Mouse (Mus musculus) forebrain, embryonic 14.5 days (tissue): Measurements from ENCODE around the gene Mafg. TPM values are rescaled to one million over a fixed set of nuclear protein-coding genes. Genes with fewer than 3 reads are reported as not detected.

Source experiments
- ATAC-seq: fragments of 200-750 bp; cut with Nextera tagmentation; 2 replicates; pipeline ENCODE4 v1.8.0; 2017; ENCODE audit warnings: mild to moderate bottlenecking, moderate library complexity
- DNase-seq: peaks from one replicate; pipeline ENCODE4 v3.0.0-alpha.2; 2015; ENCODE audit warnings: low spot score
- H3K27ac ChIP-seq: fragments of 300-500 bp; sonication (generic); 2 replicates; pipeline ENCODE4 v1.5.1; 2014; ENCODE audit warnings: low read depth, mild to moderate bottlenecking, control low read depth, low read length, moderate library complexity
- H3K27me3 ChIP-seq: fragments of 300-500 bp; sonication (generic); replicated peaks from 2 replicates; pipeline ENCODE4 v1.6.1; 2014; ENCODE audit warnings: low read length, control low read depth, mixed read lengths; ENCODE audit not compliant: control insufficient read depth, insufficient read depth
- H3K36me3 ChIP-seq: fragments of 300-500 bp; sonication (generic); 2 replicates; pipeline ENCODE4 v1.6.1; 2014; ENCODE audit warnings: low read length, control low read depth; ENCODE audit not compliant: control insufficient read depth, insufficient read depth
- H3K4me1 ChIP-seq: fragments of 300-500 bp; sonication (generic); 2 replicates; pipeline ENCODE4 v1.6.1; 2014; ENCODE audit warnings: antibody characterized with exemption, low read length, control low read depth; ENCODE audit not compliant: control insufficient read depth, insufficient read depth
- H3K4me2 ChIP-seq: fragments of 300-500 bp; sonication (generic); 2 replicates; pipeline ENCODE4 v1.6.1; 2014; ENCODE audit warnings: mild to moderate bottlenecking, control low read depth, low read length
- H3K4me3 ChIP-seq: fragments of 300-500 bp; sonication (generic); 2 replicates; pipeline ENCODE4 v1.5.1; 2014; ENCODE audit warnings: low read depth, low read length, control low read depth
- H3K9ac ChIP-seq: fragments of 300-500 bp; sonication (generic); 2 replicates; pipeline ENCODE4 v1.6.1; 2014; ENCODE audit warnings: mild to moderate bottlenecking, low read length, control low read depth, moderate library complexity
- H3K9me3 ChIP-seq: fragments of 300-500 bp; sonication (generic); replicated peaks from 2 replicates; pipeline ENCODE4 v1.6.1; 2016; ENCODE audit warnings: low read length, control low read depth, mixed read lengths; ENCODE audit not compliant: control insufficient read depth
- WGBS: fragments of 180-500 bp; shearing (Covaris S2); extraction: QIAGEN DNeasy Blood & Tissue Kit; methylation state at CpG from one replicate; pipeline ENCODE4 v1.1.7; 2014; 5-methylcytosine and 5-hydroxymethylcytosine counted together
- polyA plus RNA-seq: library from polyadenylated mRNA; unstranded; fragments of >200 nt; fragmentation: Nextera tagmentation; extraction: Ambion mirVana; gene quantifications from 2 replicates; pipeline ENCODE4 v1.2.1, GENCODE M21; 2014

Gene Mafg
- polyA plus RNA-seq, 1 experiment from 2014 or later = 20.0 TPM

DNA sequence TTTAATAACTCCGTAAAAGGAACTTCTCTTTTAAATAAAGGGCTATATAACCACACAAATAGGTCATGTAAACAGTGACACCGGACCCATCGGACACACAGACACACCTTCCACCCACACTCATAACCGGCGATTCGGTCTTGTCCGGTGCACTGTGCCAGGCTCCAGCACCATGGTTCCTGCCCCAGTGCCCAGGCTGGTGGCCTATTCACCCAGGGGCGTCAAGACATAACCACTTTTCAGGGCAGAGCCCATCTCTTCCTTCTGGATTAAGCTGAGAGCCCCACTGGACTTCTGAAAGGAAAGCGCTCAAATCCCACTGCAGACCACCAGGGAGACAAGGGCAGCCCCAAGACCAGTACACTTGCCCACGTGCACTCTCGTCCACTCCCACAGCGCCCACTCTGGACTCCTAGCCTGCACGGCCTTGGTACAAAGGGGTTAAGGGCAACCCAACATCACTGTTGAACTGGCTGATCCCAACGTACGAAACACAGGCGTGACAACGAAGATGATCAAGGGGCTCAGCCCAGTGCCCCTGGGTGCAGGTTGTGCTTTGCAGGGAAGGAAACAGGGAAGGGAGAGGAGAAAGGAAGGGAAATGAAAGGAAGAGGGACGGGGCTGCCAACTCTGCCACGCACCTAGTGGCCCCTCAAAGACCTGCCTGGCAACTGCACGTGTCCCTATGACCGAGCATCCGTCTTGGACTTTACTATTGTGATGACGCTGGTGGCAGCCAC, 4.6 kb downstream of the Mafg start:
- WGBS = 93% methylated on average over 23 of the region's 23 CpGs
- no peak overlapping the region for H3K4me2 ChIP-seq
- peaks cover 28% of the 10 kb centered on the region for H3K36me3 ChIP-seq
- DNase-seq = no peak
- H3K4me1 ChIP-seq = peaks cover 23% of the 10 kb centered on the region
- no peak for ATAC-seq
- H3K4me3 ChIP-seq = no peak overlapping the region
- H3K9me3 ChIP-seq = no peaks in the 10 kb centered on the region
- no peak overlapping the region for H3K27ac ChIP-seq
- H3K9ac ChIP-seq = no peak overlapping the region
- H3K27me3 ChIP-seq = no peaks in the 10 kb centered on the region

DNA sequence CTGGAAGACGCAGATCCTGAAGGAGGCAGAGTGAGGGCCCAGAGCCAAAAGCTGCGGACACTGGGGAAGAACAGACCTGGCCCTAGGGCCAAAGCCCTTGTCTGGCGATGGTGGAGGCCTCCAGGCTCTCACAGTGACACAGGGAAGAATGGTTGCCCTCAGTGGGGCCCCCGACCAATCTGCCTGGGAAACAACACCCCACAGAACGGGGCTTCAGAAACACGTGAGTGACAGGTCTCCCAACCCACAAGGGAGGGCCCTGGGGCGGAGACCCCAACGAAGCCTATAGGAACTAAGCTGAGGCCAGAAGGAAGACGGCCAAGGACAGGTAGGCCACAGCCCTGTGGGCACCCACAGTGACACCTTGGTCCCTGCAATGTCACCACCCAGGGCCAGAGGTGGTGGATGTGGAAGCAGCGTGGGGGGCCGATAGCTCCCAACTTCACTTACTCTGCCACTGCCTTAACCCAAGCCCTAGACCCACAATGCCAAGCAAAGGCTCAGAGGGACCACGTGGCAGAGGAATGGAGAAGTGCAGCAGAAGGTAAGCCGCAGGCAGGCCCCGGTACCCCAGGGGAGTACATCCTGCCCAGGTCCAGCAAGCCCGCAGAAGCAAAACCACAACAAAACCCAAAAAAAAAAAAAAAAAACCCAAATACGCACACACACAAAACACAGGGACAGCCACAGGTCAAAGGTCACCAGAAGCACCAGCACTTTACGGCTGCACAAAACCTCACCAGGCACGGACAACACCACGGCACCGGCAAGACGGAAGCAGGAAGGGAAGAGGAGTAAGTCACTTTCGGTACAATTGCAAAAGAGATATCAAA, 5.7 kb downstream of the Mafg start:
- no peaks in the 10 kb centered on the region for H3K27me3 ChIP-seq
- H3K9me3 ChIP-seq = no peaks in the 10 kb centered on the region
- no peak overlapping the region for H3K4me2 ChIP-seq
- ATAC-seq (no peak), DNase-seq (no peak)
- no peak overlapping the region for H3K4me3 ChIP-seq
- 83% methylated on average over 22 of the region's 22 CpGs for WGBS
- no peak overlapping the region for H3K27ac ChIP-seq
- peaks cover 36% of the 10 kb centered on the region for H3K36me3 ChIP-seq
- peaks cover 23% of the 10 kb centered on the region for H3K4me1 ChIP-seq
- no peak overlapping the region for H3K9ac ChIP-seq

- Histone ChIP-seq H3K4me3 (no peak overlapping the region), H3K4me1 (peaks cover 17% of the 10 kb centered on the region), H3K4me2 (no peak overlapping the region), H3K36me3 (peaks cover 43% of the 10 kb centered on the region), H3K27ac (no peak overlapping the region), H3K9ac (no peak overlapping the region), H3K27me3 (no peaks in the 10 kb centered on the region), H3K9me3 (no peaks in the 10 kb centered on the region)
- no peak for ATAC-seq
- 93% methylated on average over 11 of the region's 11 CpGs for WGBS
- no peak for DNase-seq
These were observed 6.5 kb downstream of the Mafg start for GRCm38 (mm10) chr11:120626785-120627467.

GRCm38 (mm10) chr11:120625152-120625775, 8.1 kb downstream of the Mafg start, which contains the start of gene Sirt7:
TSS of gene Sirt7 (minus strand) at chr11:120625240.
- peaks cover 59% of the 10 kb centered on the region for H3K36me3 ChIP-seq
- H3K4me2 ChIP-seq = peak within 1 kb of the TSS; percentile 95
- DNase-seq (no peak), ATAC-seq (peak; percentile 21; the same call in 1 of the 2 replicates)
- H3K9me3 ChIP-seq = no peaks in the 10 kb centered on the region
- WGBS = 24% methylated on average over 5 of the region's 5 CpGs
- H3K9ac ChIP-seq = peak within 1 kb of the TSS; percentile 87
- H3K4me1 ChIP-seq = peaks cover 9% of the 10 kb centered on the region
- peak within 1 kb of the TSS; percentile 80 for H3K27ac ChIP-seq
- peak within 1 kb of the TSS; percentile 98 for H3K4me3 ChIP-seq
- H3K27me3 ChIP-seq = no peaks in the 10 kb centered on the region

GRCm38 (mm10) chr11:120624680-120625111, 8.7 kb downstream of the Mafg start:
- WGBS = under 1% methylated on average over 52 of the region's 53 CpGs
- Histone ChIP-seq H3K27ac (peak overlapping the region; percentile 80), H3K36me3 (peaks cover 65% of the 10 kb centered on the region), H3K4me3 (peak overlapping the region; percentile 98), H3K9ac (peak overlapping the region; percentile 87), H3K4me1 (peaks cover 9% of the 10 kb centered on the region), H3K4me2 (peak overlapping the region; percentile 95), H3K27me3 (no peaks in the 10 kb centered on the region), H3K9me3 (no peaks in the 10 kb centered on the region)
- DNase-seq (peak; percentile 93), ATAC-seq (peak; percentile 86)

DNA sequence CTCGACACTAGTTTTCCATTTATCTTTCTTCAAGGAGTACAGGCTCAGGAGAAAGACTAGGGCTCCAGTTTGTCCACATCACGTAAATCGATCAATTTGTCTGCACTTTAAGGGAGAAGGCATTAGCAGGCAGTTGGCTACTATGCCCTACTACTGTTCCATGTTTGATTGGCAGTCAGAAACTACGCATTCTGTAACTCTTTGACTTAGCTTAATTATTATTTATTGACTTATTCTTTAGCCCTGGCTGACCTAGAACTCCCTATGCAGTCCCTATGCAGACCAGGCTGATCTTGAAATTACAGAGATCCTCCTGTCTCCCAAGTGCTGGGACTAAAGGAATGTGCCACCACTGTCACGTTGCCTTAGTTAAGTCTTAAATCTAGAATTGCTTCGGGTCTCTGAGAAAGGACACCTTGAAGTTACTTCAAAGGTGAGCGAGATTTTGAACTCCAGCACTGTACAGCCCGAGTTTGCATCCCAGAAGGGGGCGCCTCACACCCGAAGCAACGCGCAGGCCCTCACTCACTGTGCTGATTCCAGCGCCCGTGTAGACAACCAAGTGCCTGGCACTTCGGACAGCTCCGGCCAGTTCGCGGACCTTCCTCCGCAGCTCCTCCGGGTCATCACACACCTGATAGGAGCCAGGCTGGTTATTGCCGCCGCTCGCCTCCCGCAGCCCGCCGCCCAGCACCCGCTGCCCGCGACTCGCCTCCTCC, 9.3 kb downstream of the Mafg start:
- peak; percentile 73 for ATAC-seq

GRCm38 (mm10) chr11:120622805-120623204, 10.6 kb downstream of the Mafg start:
- Histone ChIP-seq H3K27ac (no peak overlapping the region), H3K4me2 (no peak overlapping the region), H3K4me1 (peaks cover 9% of the 10 kb centered on the region), H3K9me3 (no peaks in the 10 kb centered on the region), H3K36me3 (peaks cover 64% of the 10 kb centered on the region), H3K9ac (no peak overlapping the region), H3K4me3 (no peak overlapping the region), H3K27me3 (no peaks in the 10 kb centered on the region)
- 91% methylated on average over 6 of the region's 6 CpGs for WGBS
- DNase-seq (no peak), ATAC-seq (no peak)

More for the DNA sequence above, 9.3 kb downstream of the Mafg start:
- peak overlapping the region; percentile 98 for H3K4me3 ChIP-seq
- DNase-seq = peak; percentile 54
- H3K9me3 ChIP-seq = no peaks in the 10 kb centered on the region
- WGBS = 15% methylated on average over 27 of the region's 30 CpGs
- no peaks in the 10 kb centered on the region for H3K27me3 ChIP-seq
- peaks cover 63% of the 10 kb centered on the region for H3K36me3 ChIP-seq
- H3K9ac ChIP-seq = peak overlapping the region; percentile 87
- H3K4me2 ChIP-seq = peak overlapping the region; percentile 95
- peak overlapping the region; percentile 80 for H3K27ac ChIP-seq
- peaks cover 9% of the 10 kb centered on the region for H3K4me1 ChIP-seq

- Histone ChIP-seq H3K9me3 (no peaks in the 10 kb centered on the region), H3K36me3 (peaks cover 53% of the 10 kb centered on the region), H3K27me3 (no peaks in the 10 kb centered on the region), H3K4me1 (peaks cover 15% of the 10 kb centered on the region), H3K4me3 (no peak overlapping the region), H3K27ac (no peak overlapping the region), H3K4me2 (no peak overlapping the region), H3K9ac (no peak overlapping the region)
- WGBS = 93% methylated on average over 14 of the region's 14 CpGs
- DNase-seq = no peak
- ATAC-seq = no peak
These were observed 13.2 kb downstream of the Mafg start for GRCm38 (mm10) chr11:120620195-120620594.
